ENCODE assay signal across 13 mouse cellular contexts in the genomic region with DNA sequence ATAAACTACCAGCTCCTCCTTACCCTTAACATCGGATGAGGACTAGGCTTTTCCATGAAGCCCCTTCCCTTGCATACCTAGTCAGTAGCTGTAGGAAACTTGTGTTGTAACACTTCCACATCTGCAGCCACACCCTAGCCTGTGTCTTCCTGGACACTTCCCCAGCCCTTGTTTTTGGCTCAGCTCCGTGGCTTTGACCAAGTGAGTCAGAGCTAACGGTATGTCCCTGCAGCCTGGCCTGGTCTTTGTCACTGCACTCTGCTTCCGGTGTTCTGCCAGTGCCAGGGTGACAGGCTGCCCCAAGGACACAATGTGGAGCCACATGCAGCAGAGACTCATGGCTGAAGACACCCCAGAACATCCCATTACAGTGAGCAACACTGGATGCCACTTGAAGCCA. TPM values are rescaled to one million over a fixed set of nuclear protein-coding genes. Genes with fewer than 3 reads are reported as not detected.
DNase-seq lines count a peak whose midpoint lies in the region; ATAC-seq and TF ChIP-seq lines count a peak whose summit lies in the region.
"Had no signal": no experiment of that assay in that cellular context is flagged by ENCODE, and none has a peak within 500 bp of the region (broad histone marks: within the 10 kb centered on the region; RNA-seq: fewer than 3 reads in every experiment).

No protein-coding gene starts in this region.

- 21% methylated on average over 4 of the region's 4 CpGs for WGBS in heart, embryonic 14.5 days

- peak; percentile 74 for ATAC-seq in heart, embryonic 14.5 days (ENCODE audit: insufficient number of reproducible peaks, insufficient read depth, low FRiP score, low read depth)
- ATAC-seq: forebrain, embryonic 14.5 days had no signal

- H3K9ac ChIP-seq in heart, embryonic 14.5 days (ENCODE audit: low read length), result no peak overlapping the region
- H3K9ac ChIP-seq: hindbrain, embryonic 14.5 days; lung, embryonic 15.5 days had no signal

- H3K4me1 ChIP-seq in heart, embryonic 14.5 days (ENCODE audit: control insufficient read depth in 2 of 2, insufficient read depth in 2 of 2, low read length in 2 of 2), result peaks cover 11 to 18% of the 10 kb centered on the region in 2 experiments
- H3K4me1 ChIP-seq: lung, embryonic 15.5 days had no signal

- intact Hi-C loops in gastrocnemius, adult 2 months (cut with DNase I), result no loop called here

- H3K4me3 ChIP-seq in gastrocnemius, adult 2 months, result no peak overlapping the region
- no peak overlapping the region for H3K4me3 ChIP-seq in heart, embryonic 14.5 days (ENCODE audit: control insufficient read depth in 1 of 2, insufficient read depth in 1 of 2, low read depth in 1 of 2, low read length in 2 of 2)
- no peak overlapping the region for H3K4me3 ChIP-seq in layer of hippocampus, adult 2 months
- H3K4me3 ChIP-seq: lung, embryonic 15.5 days; myocyte had no signal

- no peak overlapping the region for H3K4me2 ChIP-seq in heart, embryonic 14.5 days (ENCODE audit: low read length)
- H3K4me2 ChIP-seq: hindbrain, embryonic 14.5 days; lung, embryonic 15.5 days had no signal

- H3K27me3 ChIP-seq in heart, embryonic 14.5 days (ENCODE audit: control insufficient read depth, insufficient read depth, low read length), result no peaks in the 10 kb centered on the region
- H3K27me3 ChIP-seq: lung, embryonic 15.5 days had no signal

- H3K27ac ChIP-seq in gastrocnemius, adult 2 months, result no peak overlapping the region
- H3K27ac ChIP-seq in heart, embryonic 14.5 days (replicated peaks in 1 of 2; ENCODE audit: control insufficient read depth in 1 of 2, insufficient read depth in 1 of 2, low read depth in 2 of 2, low read length in 2 of 2), result 0 out of 4 replicates have a peak overlapping the region, but pooled peaks have one; percentile 9 to 12
- H3K27ac ChIP-seq in layer of hippocampus, adult 2 months, result no peak overlapping the region
- H3K27ac ChIP-seq: hindbrain, embryonic 14.5 days; lung, embryonic 15.5 days had no signal

- no peak for TF ChIP-seq CTCF in gastrocnemius, adult 2 months (IDR thresholded peaks at IDR 0.05)
- TF ChIP-seq CTCF in layer of hippocampus, adult 2 months (conservative IDR thresholded peaks at IDR 0.05), result no peak

- H3K36me3 ChIP-seq in heart, embryonic 14.5 days (ENCODE audit: control insufficient read depth, insufficient read depth, low read length), result no peaks in the 10 kb centered on the region
- H3K36me3 ChIP-seq: lung, embryonic 15.5 days had no signal

- DNase-seq in gastrocnemius, adult 2 months, result peak; percentile 59
- DNase-seq in gastrocnemius, postnatal 4 days (ENCODE audit: low spot score in 2 of 2), result no peak
- DNase-seq in urinary bladder, postnatal 14 days (ENCODE audit: low spot score), result peak; percentile 24
- no peak for DNase-seq in urinary bladder, postnatal 25 days (ENCODE audit: low spot score)
- peak; percentile 30 for DNase-seq in skeletal muscle tissue, adult 2 months (ENCODE audit: low read depth, low spot score)
- no peak for DNase-seq in layer of hippocampus, adult 2 months (ENCODE audit: low spot score in 2 of 2)
- DNase-seq in layer of hippocampus, adult 18-20 months (ENCODE audit: low spot score in 2 of 2), result no peak
- DNase-seq: right cerebral cortex, postnatal 14 days had no signal

- no peaks in the 10 kb centered on the region for H3K9me3 ChIP-seq in heart, embryonic 14.5 days (ENCODE audit: control insufficient read depth, low read length)
- H3K9me3 ChIP-seq: lung, embryonic 15.5 days had no signal

RNA-seq across cellular contexts. Expression of a gene that starts 1.1 kb away (rescaled TPM):
- not detected for total RNA-seq in gastrocnemius, adult 2 months (2021)
- under 1 TPM in 1 of 2 experiments, not detected in 1; 0.44 TPM for total RNA-seq in gastrocnemius, postnatal 4 days (2021)
- polyA plus RNA-seq in heart, embryonic 14.5 days (2014; fragmentation: Nextera tagmentation; extraction: Ambion mirVana), result not detected in 2 replicates
- total RNA-seq in layer of hippocampus, adult 2 months (2021), result not detected
- total RNA-seq in layer of hippocampus, adult 18-20 months (2021), result not detected
- polyA plus RNA-seq: forebrain, embryonic 14.5 days; hindbrain, embryonic 14.5 days; lung, embryonic 15.5 days; myocyte had no signal

RNA-seq across cellular contexts. Expression of a gene that starts 27.1 kb away (rescaled TPM):
- not detected for total RNA-seq in gastrocnemius, adult 2 months (2021)
- total RNA-seq in gastrocnemius, postnatal 4 days (2021), result under 1 TPM; 0.67 to 0.74 TPM
- polyA plus RNA-seq in heart, embryonic 14.5 days (2014; fragmentation: Nextera tagmentation; extraction: Ambion mirVana), result 1.3 and 1.5 TPM in 2 replicates
- total RNA-seq in layer of hippocampus, adult 2 months (2021), result 1 to 10 TPM; 5.5 to 8.2 TPM
- total RNA-seq in layer of hippocampus, adult 18-20 months (2021), result 1 to 10 TPM; 6.7 to 8.5 TPM

RNA-seq across cellular contexts. Expression of a gene that starts 60.0 kb away (rescaled TPM):
- 10 to 100 TPM; 13.0 to 24.8 TPM for total RNA-seq in gastrocnemius, adult 2 months (2021)
- 10 to 100 TPM; 75.9 to 99.2 TPM for total RNA-seq in gastrocnemius, postnatal 4 days (2021)
- 37.7 and 46.2 TPM in 2 replicates for polyA plus RNA-seq in heart, embryonic 14.5 days (2014; fragmentation: Nextera tagmentation; extraction: Ambion mirVana)
- total RNA-seq in layer of hippocampus, adult 2 months (2021), result 1 to 10 TPM; 3.1 to 3.8 TPM
- 1 to 10 TPM; 2.4 to 3.2 TPM for total RNA-seq in layer of hippocampus, adult 18-20 months (2021)

Comparison
In these comparisons a context has a peak if more than half of its experiments do, and no peak if none do; other contexts are left out.
1. DNase-seq: peak in gastrocnemius, adult 2 months (single experiment), urinary bladder, postnatal 14 days (single experiment) and skeletal muscle tissue, adult 2 months (single experiment); none in gastrocnemius, postnatal 4 days (0 of 2), urinary bladder, postnatal 25 days (single experiment), layer of hippocampus, adult 2 months (0 of 2) and layer of hippocampus, adult 18-20 months (0 of 2).
2. H3K27ac ChIP-seq: peak in heart, embryonic 14.5 days (2 of 2); none in gastrocnemius, adult 2 months (single experiment) and layer of hippocampus, adult 2 months (single experiment).